8 mouse cellular contexts compared by ENCODE assay signal in genomic region chr2:23572157-23572532, GRCm38 (mm10). TPM values are rescaled to one million over a fixed set of nuclear protein-coding genes. Genes with fewer than 3 reads are reported as not detected.
ATAC-seq and TF ChIP-seq lines count a peak whose summit lies in the region.
"Not testable (repeated sequence)": the region's sequence is repeated elsewhere in the genome, so short reads cannot be mapped to it uniquely, and the experiment has no call there.

No protein-coding gene starts in this region.

- H3K27ac ChIP-seq in brown adipose tissue, adult 24 weeks (replicated peaks; ENCODE audit: low read depth, low read length); forebrain, embryonic 12.5 days; intestine, embryonic 15.5 days; limb, embryonic 13.5 days; lung, embryonic 15.5 days; testis, adult 2 months (ENCODE audit: control insufficient read depth, insufficient read depth, low read depth, low read length): not testable (repeated sequence)
- peak overlapping the region; percentile 83; the same call in 1 of the 2 replicates for H3K27ac ChIP-seq in heart, embryonic 15.5 days

- H3K4me3 ChIP-seq in brown adipose tissue, adult 24 weeks (ENCODE audit: insufficient read depth, low read depth, low read length), result peak overlapping the region; percentile 95
- H3K4me3 ChIP-seq in forebrain, embryonic 12.5 days (replicated peaks), result peak overlapping the region; percentile 94
- H3K4me3 ChIP-seq in heart, embryonic 15.5 days, result peak overlapping the region; percentile 94
- peak overlapping the region; percentile 95 for H3K4me3 ChIP-seq in intestine, embryonic 15.5 days (replicated peaks)
- peak overlapping the region; percentile 95 for H3K4me3 ChIP-seq in limb, embryonic 13.5 days
- H3K4me3 ChIP-seq in lung, embryonic 15.5 days, result peak overlapping the region; percentile 84
- H3K4me3 ChIP-seq in myocyte, result peak overlapping the region; percentile 83
- peak overlapping the region; percentile 90 for H3K4me3 ChIP-seq in testis, adult 2 months (ENCODE audit: control insufficient read depth, low read depth, low read length)

- H3K79me2 ChIP-seq in myocyte (ENCODE audit: control insufficient read depth, insufficient read depth), result peaks cover 40% of the 10 kb centered on the region

- H3K4me2 ChIP-seq in forebrain, embryonic 12.5 days, result peak overlapping the region; percentile 83
- peak overlapping the region; percentile 77 for H3K4me2 ChIP-seq in heart, embryonic 15.5 days
- peak overlapping the region; percentile 70 for H3K4me2 ChIP-seq in intestine, embryonic 15.5 days (replicated peaks)
- H3K4me2 ChIP-seq in limb, embryonic 13.5 days (replicated peaks), result peak overlapping the region; percentile 79
- H3K4me2 ChIP-seq in lung, embryonic 15.5 days, result peak overlapping the region; percentile 60
- peak overlapping the region; percentile 50 for H3K4me2 ChIP-seq in myocyte (ENCODE audit: low read depth)

- ATAC-seq in forebrain, embryonic 12.5 days (ENCODE audit: low FRiP score), result 0 out of 2 replicates have a peak, but pooled peaks have one; percentile 32
- ATAC-seq in heart, embryonic 15.5 days (replicated peaks; ENCODE audit: insufficient number of reproducible peaks, insufficient read depth, low FRiP score, low read depth); intestine, embryonic 15.5 days; limb, embryonic 13.5 days (ENCODE audit: low FRiP score, low read depth); lung, embryonic 15.5 days (ENCODE audit: borderline replicate concordance, extremely low read depth, low FRiP score, low TSS enrichment): not testable (repeated sequence)

- not testable (repeated sequence) for TF ChIP-seq POLR2A in myocyte (IDR thresholded peaks at IDR 0.05; ENCODE audit: insufficient read length, low read depth); testis, adult 2 months (IDR thresholded peaks at IDR 0.05; ENCODE audit: control insufficient read depth, low read depth, low read length)

- 23% methylated on average over 4 of the region's 4 CpGs for WGBS in forebrain, embryonic 12.5 days
- 13% methylated on average over 4 of the region's 4 CpGs for WGBS in heart, embryonic 15.5 days
- WGBS in intestine, embryonic 15.5 days, result 17% methylated on average over 4 of the region's 4 CpGs
- WGBS in limb, embryonic 13.5 days, result 24% methylated on average over 4 of the region's 4 CpGs
- 13% methylated on average over 4 of the region's 4 CpGs for WGBS in lung, embryonic 15.5 days

- H3ac ChIP-seq in myocyte (ENCODE audit: control insufficient read depth, insufficient read length), result peak overlapping the region; percentile 43

- not testable (repeated sequence) for H3K9me3 ChIP-seq in forebrain, embryonic 12.5 days; heart, embryonic 15.5 days (replicated peaks); intestine, embryonic 15.5 days; limb, embryonic 13.5 days; lung, embryonic 15.5 days

- TF ChIP-seq CTCF in testis, adult 2 months (IDR thresholded peaks at IDR 0.05; ENCODE audit: control insufficient read depth, insufficient read depth, insufficient replicate concordance, low read depth, low read length), result not testable (repeated sequence)

- H3K36me3 ChIP-seq in forebrain, embryonic 12.5 days (replicated peaks); heart, embryonic 15.5 days; intestine, embryonic 15.5 days; limb, embryonic 13.5 days; lung, embryonic 15.5 days; myocyte (ENCODE audit: control insufficient read depth, insufficient read depth); testis, adult 2 months (ENCODE audit: control insufficient read depth, insufficient read depth, low read length): not testable (repeated sequence)

- H3K9ac ChIP-seq in forebrain, embryonic 12.5 days, result peak overlapping the region; percentile 95
- not testable (repeated sequence) for H3K9ac ChIP-seq in heart, embryonic 15.5 days; intestine, embryonic 15.5 days; lung, embryonic 15.5 days
- peak overlapping the region; percentile 97; the same call in 1 of the 2 replicates for H3K9ac ChIP-seq in limb, embryonic 13.5 days

- H3K27me3 ChIP-seq in forebrain, embryonic 12.5 days, result peaks cover 13% of the 10 kb centered on the region; the same call in 1 of the 2 replicates
- not testable (repeated sequence) for H3K27me3 ChIP-seq in heart, embryonic 15.5 days; intestine, embryonic 15.5 days (replicated peaks); limb, embryonic 13.5 days; lung, embryonic 15.5 days; myocyte (ENCODE audit: control insufficient read depth, insufficient read depth, insufficient read length); testis, adult 2 months (ENCODE audit: control insufficient read depth, insufficient read depth, low read length)

- not testable (repeated sequence) for H3K4me1 ChIP-seq in brown adipose tissue, adult 24 weeks (ENCODE audit: control insufficient read depth, insufficient read depth, insufficient read length, low read length); heart, embryonic 15.5 days (replicated peaks); intestine, embryonic 15.5 days (replicated peaks); testis, adult 2 months (ENCODE audit: control insufficient read depth, insufficient read depth, low read length)
- H3K4me1 ChIP-seq in forebrain, embryonic 12.5 days, result peaks cover 15% of the 10 kb centered on the region
- H3K4me1 ChIP-seq in limb, embryonic 13.5 days, result peaks cover 12% of the 10 kb centered on the region
- peaks cover 13% of the 10 kb centered on the region; the same call in 1 of the 2 replicates for H3K4me1 ChIP-seq in lung, embryonic 15.5 days

RNA-seq across cellular contexts. Expression of gene Spopl, which starts 0.2 kb away (rescaled TPM):
- 7.0 and 17.8 TPM in 2 replicates for polyA plus RNA-seq in brown adipose tissue, adult 24 weeks (2012; ENCODE audit: insufficient read depth, insufficient read length, missing spikeins)
- 11.6 and 13.3 TPM in 2 replicates for polyA plus RNA-seq in forebrain, embryonic 12.5 days (2016; fragmentation: Nextera tagmentation; extraction: Ambion mirVana)
- polyA plus RNA-seq in heart, embryonic 15.5 days (2015; fragmentation: Nextera tagmentation; extraction: Ambion mirVana), result 7.9 and 10.6 TPM in 2 replicates
- 11.0 and 11.9 TPM in 2 replicates for polyA plus RNA-seq in intestine, embryonic 15.5 days (2015; fragmentation: Nextera tagmentation; extraction: Ambion mirVana)
- polyA plus RNA-seq in limb, embryonic 13.5 days (2015; fragmentation: Nextera tagmentation; extraction: Ambion mirVana), result 11.2 and 14.5 TPM in 2 replicates
- polyA plus RNA-seq in lung, embryonic 15.5 days (2015; fragmentation: Nextera tagmentation; extraction: Ambion mirVana), result 11.3 and 13.1 TPM in 2 replicates
- polyA plus RNA-seq in myocyte (2012; fragmentation: generic; extraction: Trizol), result 4.6 TPM
- 3.9 and 4.3 TPM in 2 replicates for polyA plus RNA-seq in testis, adult 2 months (2012; rRNA removed)
